Mouse (Mus musculus) stomach, postnatal 0 days (tissue): ENCODE measurements around the gene Mypop.
A peak's percentile ranks its signal among the peaks of the same experiment; 100 is the strongest.

Experiments
- CTCF ChIP-seq: IDR thresholded peaks from 2 replicates; pipeline ENCODE4 v1.5.1; 2016; ENCODE audit warnings: antibody characterized with exemption, low read depth, mild to moderate bottlenecking, moderate library complexity
- EP300 ChIP-seq: optimal IDR thresholded peaks from 2 replicates; pipeline ENCODE3; 2016; ENCODE audit warnings: antibody characterized with exemption

- TF ChIP-seq CTCF: peak; percentile 100
- no peak for TF ChIP-seq EP300
Observed at GRCm38 (mm10) chr7:19006476-19006875, 15.4 kb downstream of the Mypop start.
